Mouse (Mus musculus) embryonic facial prominence, embryonic 11.5 days (tissue): Measurements from ENCODE around the gene Tnfaip3. TPM values are rescaled to one million over a fixed set of nuclear protein-coding genes. Genes with fewer than 3 reads are reported as not detected.

Experiments
- ATAC-seq: fragments of 200-750 bp; cut with Nextera tagmentation; replicated peaks from 2 replicates; pipeline ENCODE4 v1.8.0; 2017; ENCODE audit warnings: low read depth; ENCODE audit not compliant: insufficient number of reproducible peaks, low FRiP score, low TSS enrichment
- DNase-seq: peaks from one replicate; pipeline ENCODE4 v3.0.0-alpha.2; 2015; ENCODE audit warnings: low spot score
- H3K27ac ChIP-seq: fragments of 300-500 bp; sonication (generic); replicated peaks from 2 replicates; pipeline ENCODE4 v1.5.1; 2014; ENCODE audit warnings: mild to moderate bottlenecking, low read depth, low read length, control low read depth
- H3K27me3 ChIP-seq: fragments of 300-500 bp; sonication (generic); 2 replicates; pipeline ENCODE4 v1.6.1; 2014; ENCODE audit warnings: mild to moderate bottlenecking, low read length, moderate library complexity, mixed read lengths; ENCODE audit not compliant: control insufficient read depth, insufficient read depth
- H3K36me3 ChIP-seq: fragments of 300-500 bp; sonication (generic); replicated peaks from 2 replicates; pipeline ENCODE4 v1.6.1; 2014; ENCODE audit warnings: low read depth, mild to moderate bottlenecking, low read length, moderate library complexity, mixed read lengths; ENCODE audit not compliant: control insufficient read depth, insufficient read depth
- H3K4me1 ChIP-seq: fragments of 300-500 bp; sonication (generic); 2 replicates; pipeline ENCODE4 v1.6.1; 2014; ENCODE audit warnings: low read length, mixed read lengths; ENCODE audit not compliant: control insufficient read depth, insufficient read depth
- H3K4me2 ChIP-seq: fragments of 300-500 bp; sonication (generic); 2 replicates; pipeline ENCODE4 v1.6.1; 2014; ENCODE audit warnings: low read depth, mild to moderate bottlenecking, control low read depth, low read length, moderate library complexity
- H3K4me3 ChIP-seq: fragments of 300-500 bp; sonication (generic); 2 replicates; pipeline ENCODE4 v1.5.1; 2014; ENCODE audit warnings: low read depth, low read length, control low read depth
- H3K9ac ChIP-seq: fragments of 300-500 bp; sonication (generic); replicated peaks from 2 replicates; pipeline ENCODE4 v1.6.1; 2014; ENCODE audit warnings: mild to moderate bottlenecking, control low read depth, low read length
- H3K9me3 ChIP-seq: fragments of 300-500 bp; sonication (generic); replicated peaks from 2 replicates; pipeline ENCODE4 v1.6.1; 2016; ENCODE audit warnings: mild to moderate bottlenecking, low read length, inconsistent platforms, mixed read lengths; ENCODE audit not compliant: control insufficient read depth
- WGBS: fragments of 180-500 bp; shearing (Covaris S2); extraction: QIAGEN DNeasy Blood & Tissue Kit; methylation state at CpG from one replicate; pipeline ENCODE4 v1.1.7; 2014; 5-methylcytosine and 5-hydroxymethylcytosine counted together
- polyA plus RNA-seq: library from polyadenylated mRNA; unstranded; fragments of >200 nt; fragmentation: Nextera tagmentation; extraction: Ambion mirVana; gene quantifications from 2 replicates; pipeline ENCODE4 v1.2.1, GENCODE M21; 2014

Gene Tnfaip3
- polyA plus RNA-seq, 1 experiment from 2014 or later: 2.2 TPM

DNA sequence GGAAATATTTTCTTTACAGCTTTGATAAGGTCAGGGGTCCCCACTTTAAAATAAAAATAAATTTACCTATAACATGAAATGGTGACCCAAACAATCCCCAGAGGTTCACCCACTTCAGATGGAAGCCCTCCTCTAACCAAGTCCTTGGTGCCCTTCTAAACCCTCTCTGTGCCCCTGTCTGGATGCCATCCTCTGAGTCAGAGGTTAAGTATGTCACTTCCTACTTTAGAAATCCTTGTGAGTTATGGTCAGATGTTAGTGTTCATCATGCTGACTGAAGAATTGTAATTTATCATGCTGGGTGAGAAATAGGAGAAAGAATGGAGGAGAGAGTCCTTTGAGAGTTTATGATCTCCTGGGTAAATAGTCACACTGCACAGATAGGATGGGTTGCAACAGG is 19.1 kb downstream of the Tnfaip3 start:
- Histone ChIP-seq H3K36me3 (no peaks in the 10 kb centered on the region), H3K4me1 (no peaks in the 10 kb centered on the region), H3K27me3 (no peaks in the 10 kb centered on the region), H3K4me3 (no peak overlapping the region), H3K4me2 (no peak overlapping the region), H3K27ac (no peak overlapping the region), H3K9me3 (no peaks in the 10 kb centered on the region), H3K9ac (no peak overlapping the region)
- ATAC-seq (no peak), DNase-seq (no peak)

GRCm38 (mm10) chr10:18995465-18996261 is 19.8 kb downstream of the Tnfaip3 start:
- no peak for ATAC-seq
- Histone ChIP-seq H3K27me3 (no peaks in the 10 kb centered on the region), H3K27ac (no peak overlapping the region), H3K9ac (no peak overlapping the region), H3K36me3 (no peaks in the 10 kb centered on the region), H3K4me1 (no peaks in the 10 kb centered on the region), H3K4me2 (no peak overlapping the region), H3K9me3 (no peaks in the 10 kb centered on the region), H3K4me3 (no peak overlapping the region)
- no peak for DNase-seq
- WGBS: 86% methylated on average over 12 of the region's 12 CpGs

GRCm38 (mm10) chr10:18992971-18993370 is 22.5 kb downstream of the Tnfaip3 start:
- Histone ChIP-seq H3K36me3 (no peaks in the 10 kb centered on the region), H3K4me2 (no peak overlapping the region), H3K9ac (no peak overlapping the region), H3K27ac (no peak overlapping the region), H3K27me3 (no peaks in the 10 kb centered on the region), H3K4me3 (no peak overlapping the region), H3K4me1 (no peaks in the 10 kb centered on the region), H3K9me3 (no peaks in the 10 kb centered on the region)
- WGBS: 94% methylated on average over 4 of the region's 4 CpGs
- ATAC-seq: no peak
- no peak for DNase-seq

GRCm38 (mm10) chr10:18991057-18991456 is 24.4 kb downstream of the Tnfaip3 start:
- DNase-seq (no peak), ATAC-seq (no peak)
- WGBS: 88% methylated on average over 4 of the region's 4 CpGs
- Histone ChIP-seq H3K27ac (no peak overlapping the region), H3K4me1 (no peaks in the 10 kb centered on the region), H3K4me2 (no peak overlapping the region), H3K27me3 (no peaks in the 10 kb centered on the region), H3K9me3 (no peaks in the 10 kb centered on the region), H3K36me3 (no peaks in the 10 kb centered on the region), H3K4me3 (no peak overlapping the region), H3K9ac (no peak overlapping the region)

DNA sequence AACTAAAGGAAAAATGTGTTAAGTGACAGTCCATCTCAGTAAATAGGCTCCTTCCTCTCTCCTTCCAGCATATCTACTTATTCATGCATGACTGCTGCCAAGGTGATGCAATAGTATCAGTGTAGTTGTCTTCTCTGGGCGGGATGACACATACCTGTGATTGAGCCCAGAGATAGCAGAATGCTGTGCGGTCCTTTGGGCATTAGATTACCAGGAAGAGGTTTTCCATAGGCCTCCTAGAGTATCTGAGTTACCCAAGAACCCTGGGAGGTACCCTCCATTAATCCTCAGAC is 27.6 kb downstream of the Tnfaip3 start:
- ATAC-seq (no peak), DNase-seq (no peak)
- Histone ChIP-seq H3K9me3 (no peaks in the 10 kb centered on the region), H3K4me1 (no peaks in the 10 kb centered on the region), H3K27me3 (no peaks in the 10 kb centered on the region), H3K4me2 (no peak overlapping the region), H3K4me3 (no peak overlapping the region), H3K36me3 (no peaks in the 10 kb centered on the region), H3K27ac (no peak overlapping the region), H3K9ac (no peak overlapping the region)
- 55% methylated on average over 2 of the region's 2 CpGs for WGBS

GRCm38 (mm10) chr10:18987046-18987906 is 28.2 kb downstream of the Tnfaip3 start:
- Histone ChIP-seq H3K4me1 (no peaks in the 10 kb centered on the region), H3K4me2 (no peak overlapping the region), H3K27me3 (no peaks in the 10 kb centered on the region), H3K4me3 (no peak overlapping the region), H3K27ac (no peak overlapping the region), H3K36me3 (no peaks in the 10 kb centered on the region), H3K9me3 (no peaks in the 10 kb centered on the region), H3K9ac (no peak overlapping the region)
- ATAC-seq (no peak), DNase-seq (peak; percentile 46)
- 19% methylated on average over 2 of the region's 2 CpGs for WGBS

DNA sequence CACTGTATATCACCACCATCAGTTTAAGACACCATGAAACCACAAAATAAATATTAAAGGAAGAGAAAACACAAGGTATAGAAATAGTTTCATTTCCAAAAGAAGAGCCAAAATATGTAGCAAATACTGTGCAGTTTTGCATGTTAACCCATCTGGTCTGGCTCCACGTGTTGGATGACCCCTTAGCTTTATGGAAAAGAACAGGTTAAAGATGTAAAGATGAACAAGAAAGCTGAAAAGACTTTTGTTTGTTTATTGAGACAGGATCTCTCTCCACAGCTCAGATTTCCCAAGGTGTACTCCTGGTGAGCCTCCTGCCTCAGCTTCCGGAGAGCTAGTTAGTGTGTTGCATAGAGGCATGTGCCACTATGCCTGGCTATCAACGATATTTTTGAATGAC is 29.9 kb downstream of the Tnfaip3 start:
- no peak overlapping the region for H3K9ac ChIP-seq
- no peaks in the 10 kb centered on the region for H3K36me3 ChIP-seq
- DNase-seq: no peak
- no peaks in the 10 kb centered on the region for H3K27me3 ChIP-seq
- no peak overlapping the region for H3K4me2 ChIP-seq
- no peak for ATAC-seq
- no peaks in the 10 kb centered on the region for H3K9me3 ChIP-seq
- no peaks in the 10 kb centered on the region for H3K4me1 ChIP-seq
- no peak overlapping the region for H3K4me3 ChIP-seq
- no peak overlapping the region for H3K27ac ChIP-seq
- WGBS: 84% methylated on average over 3 of the region's 3 CpGs

- H3K4me2 ChIP-seq: no peak overlapping the region
- no peak overlapping the region for H3K4me3 ChIP-seq
- DNase-seq (no peak), ATAC-seq (no peak)
- no peaks in the 10 kb centered on the region for H3K9me3 ChIP-seq
- H3K9ac ChIP-seq: no peak overlapping the region
- H3K27ac ChIP-seq: no peak overlapping the region
- no peaks in the 10 kb centered on the region for H3K4me1 ChIP-seq
- WGBS: 82% methylated on average over 6 of the region's 6 CpGs
- H3K27me3 ChIP-seq: no peaks in the 10 kb centered on the region
- no peaks in the 10 kb centered on the region for H3K36me3 ChIP-seq
Measured at GRCm38 (mm10) chr10:18983514-18983913, 31.9 kb downstream of the Tnfaip3 start.
